Mouse (Mus musculus) adrenal gland, adult 8-10 months (tissue): Measurements from ENCODE around the gene Taf1d. TPM values are rescaled to one million over a fixed set of nuclear protein-coding genes. Genes with fewer than 3 reads are reported as not detected.
A peak's percentile ranks its signal among the peaks of the same experiment; 100 is the strongest.
"Not testable (repeated sequence)": the region's sequence is repeated elsewhere in the genome, so short reads cannot be mapped to it uniquely, and the experiment has no call there.

ENCODE experiments used
- DNase-seq: peaks from one replicate; pipeline ENCODE4 v3.0.0; 2022
- microRNA-seq, 2 experiments: library from miRNA; unstranded; fragments of <30 nt; microRNA quantifications; one replicate each; pipeline ENCODE4 v1.2.0; 2022
- total RNA-seq, 4 experiments: library from RNA; stranded (reverse); gene quantifications; 2 replicates each; pipeline ENCODE4 v1.2.4; 2022

Gene Taf1d
- total RNA-seq, 4 experiments from 2014 or later: 71.4 to 110 (median 88.2) TPM

- no peak for DNase-seq
Measured at GRCm38 (mm10) chr9:15308254-15308653, 2.2 kb downstream of the Taf1d start.

GRCm38 (mm10) chr9:15309425-15309824 is 3.4 kb downstream of the Taf1d start:
- no peak for DNase-seq

GRCm38 (mm10) chr9:15310179-15310578 is 4.2 kb downstream of the Taf1d start:
- no peak for DNase-seq

- no peak for DNase-seq
Measured at GRCm38 (mm10) chr9:15312054-15312735, 6.2 kb downstream of the Taf1d start.

- DNase-seq: no peak
Measured at GRCm38 (mm10) chr9:15313633-15314032, 7.6 kb downstream of the Taf1d start.

GRCm38 (mm10) chr9:15314619-15315018 is 8.6 kb downstream of the Taf1d start:
- DNase-seq: no peak

- not testable (repeated sequence) for DNase-seq
Measured at GRCm38 (mm10) chr9:15316296-15316695, 10.3 kb downstream of the Taf1d start.

- no peak for DNase-seq
Measured at GRCm38 (mm10) chr9:15317223-15318169, 11.5 kb downstream of the Taf1d start.

GRCm38 (mm10) chr9:15318170-15318742 is 12.2 kb downstream of the Taf1d start:
- DNase-seq: no peak

GRCm38 (mm10) chr9:15337776-15338175 is 31.8 kb downstream of the Taf1d start:
- no peak for DNase-seq

- no peak for DNase-seq
Measured at GRCm38 (mm10) chr9:15349925-15350324, 43.9 kb downstream of the Taf1d start.

- DNase-seq: no peak
Measured at GRCm38 (mm10) chr9:15356916-15357483, 51.0 kb downstream of the Taf1d start.

- peak; percentile 92 for DNase-seq
Measured at GRCm38 (mm10) chr9:15357484-15358275, 51.7 kb downstream of the Taf1d start, which contains the start of gene Cep295. Cep295 (minus strand) TSS chr9:15357788.

- no peak for DNase-seq
Measured at GRCm38 (mm10) chr9:15364843-15365242, 58.8 kb downstream of the Taf1d start.

GRCm38 (mm10) chr9:15365856-15366255 is 59.8 kb downstream of the Taf1d start:
- no peak for DNase-seq

- DNase-seq: no peak
Measured at GRCm38 (mm10) chr9:15366260-15366659, 60.2 kb downstream of the Taf1d start.

Small RNAs within 50 kb of the gene (microRNA-seq; reads per million reads assigned to microRNA genes)
- gene Gm49349 (0 reads per million in 2 experiments), gene mmu-mir-7650 (0 reads per million in 2 experiments)

Other genes starting within 250 kb of the Taf1d start
- gene Hephl1, start 194.1 kb upstream of the Taf1d start, total RNA-seq: 1 to 10 TPM in 3 of 4 experiments, under 1 TPM in 1; 0.15 to 1.6 (median 1.2) TPM
- 1 to 10 TPM in 2 of 4 experiments, under 1 TPM in 2; 0.67 to 1.3 (median 1.1) TPM for gene Vstm5, start 67.2 kb upstream of the Taf1d start, total RNA-seq
- gene Med17, start 26.3 kb upstream of the Taf1d start, total RNA-seq: 10 to 100 TPM; 45.0 to 56.4 (median 49.6) TPM
- gene 4931406C07Rik, start 234 bp downstream of the Taf1d start, total RNA-seq: 100 to 1,000 TPM; 101 to 139 (median 122) TPM
- gene Cep295, start 51.6 kb downstream of the Taf1d start, total RNA-seq: 10 to 100 TPM; 12.2 to 19.4 (median 14.2) TPM
- 10 to 100 TPM; 26.9 to 37.0 (median 28.7) TPM for gene Smco4, start 187.2 kb downstream of the Taf1d start, total RNA-seq